Mouse (Mus musculus) kidney, adult 2 months (tissue): ENCODE measurements at regions not wholly inside any gene's neighbourhood (a gene's known extent, or its start where the extent isn't known, plus 50 kb on each side); places are given as distances from the start of the nearest gene placed in this dataset.

Source experiments
- DNase-seq: peaks from one replicate; pipeline ENCODE4 v3.0.0; 2021
- H3K27ac ChIP-seq: fragments of 200-500 bp; 2 replicates; pipeline ENCODE4 v1.5.1; 2012; ENCODE audit warnings: low read depth, low read length, control low read depth, inconsistent platforms; ENCODE audit not compliant: insufficient read depth
- H3K27me3 ChIP-seq: fragments of 200-500 bp; replicated peaks from 2 replicates; pipeline ENCODE4 v1.6.1; 2012; ENCODE audit warnings: mild to moderate bottlenecking, moderate library complexity, low read length, inconsistent platforms; ENCODE audit not compliant: control insufficient read depth, insufficient read depth
- H3K36me3 ChIP-seq: fragments of 200-500 bp; 2 replicates; pipeline ENCODE4 v1.6.1; 2012; ENCODE audit warnings: mild to moderate bottlenecking, moderate library complexity, low read length, inconsistent platforms; ENCODE audit not compliant: control insufficient read depth, insufficient read depth
- H3K4me1 ChIP-seq: fragments of 200-500 bp; 2 replicates; pipeline ENCODE4 v1.6.1; 2011; ENCODE audit warnings: low read length; ENCODE audit not compliant: control insufficient read depth, insufficient read depth
- H3K4me3 ChIP-seq: fragments of 200-500 bp; 2 replicates; pipeline ENCODE4 v1.5.1; 2011; ENCODE audit warnings: mild to moderate bottlenecking, low read depth, low read length, control low read depth; ENCODE audit not compliant: insufficient read depth
- CTCF ChIP-seq: fragments of 200-500 bp; conservative IDR thresholded peaks from 2 replicates; pipeline ENCODE4 v1.5.1; 2011; ENCODE audit warnings: low read depth, mild to moderate bottlenecking, control low read depth, low read length, moderate library complexity, mixed read lengths; ENCODE audit not compliant: insufficient read depth, insufficient read length
- POLR2A ChIP-seq: fragments of 200-500 bp; IDR thresholded peaks from one replicate; pipeline ENCODE4 v1.6.1; 2011; ENCODE audit warnings: low read depth, low read length, control low read depth
- WGBS: fragments of 180-500 bp; shearing (Covaris S2); methylation state at CpG from one replicate; pipeline ENCODE4 v1.1.7; 2018; 5-methylcytosine and 5-hydroxymethylcytosine counted together

GRCm38 (mm10) chr9:120834166-120834565 is 94.8 kb upstream of the Ctnnb1 start:
- no peak for DNase-seq
- H3K27me3 ChIP-seq, result no peaks in the 10 kb centered on the region
- no peaks in the 10 kb centered on the region for H3K36me3 ChIP-seq
- H3K4me1 ChIP-seq, result peaks cover 5% of the 10 kb centered on the region; the same call in 1 of the 2 replicates
- no peak overlapping the region for H3K4me3 ChIP-seq
- H3K27ac ChIP-seq, result no peak overlapping the region
- no peak for TF ChIP-seq CTCF
- no peak for TF ChIP-seq POLR2A
- WGBS, result 78% methylated on average over 9 of the region's 9 CpGs

GRCm38 (mm10) chr9:120835621-120836020 is 93.4 kb upstream of the Ctnnb1 start:
- no peaks in the 10 kb centered on the region for H3K27me3 ChIP-seq
- no peaks in the 10 kb centered on the region for H3K36me3 ChIP-seq
- H3K27ac ChIP-seq, result no peak overlapping the region
- TF ChIP-seq CTCF (no peak), POLR2A (no peak)
- H3K4me3 ChIP-seq, result no peak overlapping the region
- no peak for DNase-seq
- WGBS, result 81% methylated on average over 4 of the region's 4 CpGs
- H3K4me1 ChIP-seq, result peaks cover 1% of the 10 kb centered on the region; the same call in 1 of the 2 replicates

GRCm38 (mm10) chr9:120837431-120838150 is 91.4 kb upstream of the Ctnnb1 start:
- 90% methylated on average over 8 of the region's 8 CpGs for WGBS
- TF ChIP-seq POLR2A (no peak), CTCF (no peak)
- DNase-seq, result peak; percentile 13

GRCm38 (mm10) chr9:120843753-120844152 is 85.3 kb upstream of the Ctnnb1 start:
- DNase-seq, result no peak
- no peaks in the 10 kb centered on the region for H3K4me1 ChIP-seq
- H3K36me3 ChIP-seq, result no peaks in the 10 kb centered on the region
- H3K27me3 ChIP-seq, result no peaks in the 10 kb centered on the region
- TF ChIP-seq CTCF (no peak), POLR2A (no peak)
- WGBS, result 71% methylated on average over 8 of the region's 8 CpGs
- H3K4me3 ChIP-seq, result no peak overlapping the region
- no peak overlapping the region for H3K27ac ChIP-seq

More at GRCm38 (mm10) chr9:120837431-120838150, 91.4 kb upstream of the Ctnnb1 start:
- no peak overlapping the region for H3K27ac ChIP-seq
- H3K36me3 ChIP-seq, result no peaks in the 10 kb centered on the region
- no peaks in the 10 kb centered on the region for H3K27me3 ChIP-seq
- no peaks in the 10 kb centered on the region for H3K4me1 ChIP-seq
- no peak overlapping the region for H3K4me3 ChIP-seq

GRCm38 (mm10) chr9:120845538-120845937 is 83.5 kb upstream of the Ctnnb1 start:
- no peaks in the 10 kb centered on the region for H3K4me1 ChIP-seq
- H3K27ac ChIP-seq, result no peak overlapping the region
- 92% methylated on average over 10 of the region's 10 CpGs for WGBS
- TF ChIP-seq POLR2A, result no peak
- no peak for TF ChIP-seq CTCF
- DNase-seq, result no peak
- no peaks in the 10 kb centered on the region for H3K36me3 ChIP-seq
- H3K4me3 ChIP-seq, result no peak overlapping the region
- no peaks in the 10 kb centered on the region for H3K27me3 ChIP-seq

- Histone ChIP-seq H3K4me1 (0 out of 2 replicates have a peak, but pooled peaks cover under 1% of the 10 kb centered on the region), H3K36me3 (no peaks in the 10 kb centered on the region), H3K27me3 (no peaks in the 10 kb centered on the region), H3K27ac (no peak overlapping the region), H3K4me3 (no peak overlapping the region)
- 87% methylated on average over 5 of the region's 5 CpGs for WGBS
- no peak for TF ChIP-seq CTCF
- no peak for TF ChIP-seq POLR2A
- no peak for DNase-seq
These were observed 81.4 kb upstream of the Ctnnb1 start for GRCm38 (mm10) chr9:120847649-120848048.

GRCm38 (mm10) chr9:120848962-120849361 is 80.1 kb upstream of the Ctnnb1 start:
- no peaks in the 10 kb centered on the region for H3K27me3 ChIP-seq
- H3K4me3 ChIP-seq, result no peak overlapping the region
- H3K36me3 ChIP-seq, result no peaks in the 10 kb centered on the region
- 0 out of 2 replicates have a peak, but pooled peaks cover 3% of the 10 kb centered on the region for H3K4me1 ChIP-seq
- DNase-seq, result no peak
- TF ChIP-seq CTCF (no peak), POLR2A (no peak)
- WGBS, result 93% methylated on average over 2 of the region's 2 CpGs
- no peak overlapping the region for H3K27ac ChIP-seq

- Histone ChIP-seq H3K27ac (no peak overlapping the region), H3K4me1 (0 out of 2 replicates have a peak, but pooled peaks cover 3% of the 10 kb centered on the region), H3K27me3 (no peaks in the 10 kb centered on the region), H3K4me3 (no peak overlapping the region), H3K36me3 (no peaks in the 10 kb centered on the region)
- WGBS, result 60% methylated on average over 5 of the region's 5 CpGs
- DNase-seq, result no peak
- no peak for TF ChIP-seq CTCF
- no peak for TF ChIP-seq POLR2A
These were observed 78.9 kb upstream of the Ctnnb1 start for GRCm38 (mm10) chr9:120850092-120850491.
